Mouse (Mus musculus) liver, embryonic 14.5 days (tissue): Measurements from ENCODE around the gene Olfr186.

ENCODE experiments used
- CTCF ChIP-seq: IDR thresholded peaks from 2 replicates; pipeline ENCODE4 v1.5.1; 2016; ENCODE audit warnings: antibody characterized with exemption, low read depth, control low read depth
- EP300 ChIP-seq: IDR thresholded peaks from 2 replicates; pipeline ENCODE4 v1.6.1; 2016; ENCODE audit warnings: antibody characterized with exemption, low read depth

GRCm38 (mm10) chr16:59030191-59030590 lies at the start of gene Olfr186:
- TF ChIP-seq CTCF: no peak
- TF ChIP-seq EP300: no peak
